Mouse (Mus musculus): Measurements from ENCODE around the gene Smurf1.
A peak's percentile ranks its signal among the peaks of the same experiment; 100 is the strongest.

Smurf1 gene

GRCm38 (mm10) chr5:144954432-144954831 is 11.2 kb downstream of the Smurf1 start:
- no peak for DNase-seq (ENCODE audit: low read depth)

GRCm38 (mm10) chr5:144952592-144952991 is 13.1 kb downstream of the Smurf1 start:
- no peak for DNase-seq (ENCODE audit: low read depth)

- DNase-seq (ENCODE audit: low read depth), result no peak
Observed at GRCm38 (mm10) chr5:144950428-144951051, 15.1 kb downstream of the Smurf1 start.

GRCm38 (mm10) chr5:144949856-144950255 is 15.8 kb downstream of the Smurf1 start:
- peak; percentile 77 for DNase-seq (ENCODE audit: low read depth)

- DNase-seq (ENCODE audit: low read depth), result no peak
Observed at GRCm38 (mm10) chr5:144948422-144948821, 17.2 kb downstream of the Smurf1 start.

GRCm38 (mm10) chr5:144948002-144948401 is 17.6 kb downstream of the Smurf1 start:
- DNase-seq (ENCODE audit: low read depth), result no peak

- DNase-seq (ENCODE audit: low read depth), result peak; percentile 82
Observed at GRCm38 (mm10) chr5:144946032-144946431, 19.6 kb downstream of the Smurf1 start.

GRCm38 (mm10) chr5:144944932-144945331 is 20.7 kb downstream of the Smurf1 start:
- DNase-seq (ENCODE audit: low read depth), result peak; percentile 34

GRCm38 (mm10) chr5:144944370-144944769 is 21.3 kb downstream of the Smurf1 start:
- DNase-seq (ENCODE audit: low read depth), result peak; percentile 44

- no peak for DNase-seq (ENCODE audit: low read depth)
Observed at GRCm38 (mm10) chr5:144943346-144943745, 22.3 kb downstream of the Smurf1 start.

- no peak for DNase-seq (ENCODE audit: low read depth)
Observed at GRCm38 (mm10) chr5:144942431-144942830, 23.2 kb downstream of the Smurf1 start.

GRCm38 (mm10) chr5:144940904-144941303 is 24.7 kb downstream of the Smurf1 start:
- DNase-seq (ENCODE audit: low read depth), result no peak

GRCm38 (mm10) chr5:144937304-144937703 is 28.3 kb downstream of the Smurf1 start:
- DNase-seq (ENCODE audit: low read depth), result no peak

GRCm38 (mm10) chr5:144933486-144933885 is 32.2 kb downstream of the Smurf1 start:
- DNase-seq (ENCODE audit: low read depth), result no peak

GRCm38 (mm10) chr5:144931841-144932240 is 33.8 kb downstream of the Smurf1 start:
- no peak for DNase-seq (ENCODE audit: low read depth)

- no peak for DNase-seq (ENCODE audit: low read depth)
Observed at GRCm38 (mm10) chr5:144928856-144929713, 36.6 kb downstream of the Smurf1 start.

GRCm38 (mm10) chr5:144926275-144926674 is 39.4 kb downstream of the Smurf1 start:
- DNase-seq (ENCODE audit: low read depth), result no peak

- no peak for DNase-seq (ENCODE audit: low read depth)
Observed at GRCm38 (mm10) chr5:144923351-144923750, 42.3 kb downstream of the Smurf1 start.

GRCm38 (mm10) chr5:144919790-144920189 is 45.9 kb downstream of the Smurf1 start:
- DNase-seq (ENCODE audit: low read depth), result no peak

GRCm38 (mm10) chr5:144919194-144919593 is 46.5 kb downstream of the Smurf1 start:
- DNase-seq (ENCODE audit: low read depth), result no peak

- DNase-seq (ENCODE audit: low read depth), result no peak
Observed at GRCm38 (mm10) chr5:144918204-144918603, 47.4 kb downstream of the Smurf1 start.

- DNase-seq (ENCODE audit: low read depth), result no peak
Observed at GRCm38 (mm10) chr5:144917172-144917571, 48.5 kb downstream of the Smurf1 start.

GRCm38 (mm10) chr5:144915828-144916227 is 49.8 kb downstream of the Smurf1 start:
- no peak for DNase-seq (ENCODE audit: low read depth)
